Mouse (Mus musculus) forebrain, embryonic 14.5 days (tissue): ENCODE data around the gene Timp2. TPM values are rescaled to one million over a fixed set of nuclear protein-coding genes. Genes with fewer than 3 reads are reported as not detected.
"Not testable (repeated sequence)": the region's sequence is repeated elsewhere in the genome, so short reads cannot be mapped to it uniquely, and the experiment has no call there.

Experiments
- ATAC-seq: fragments of 200-750 bp; cut with Nextera tagmentation; 2 replicates; pipeline ENCODE4 v1.8.0; 2017; ENCODE audit warnings: mild to moderate bottlenecking, moderate library complexity
- DNase-seq: peaks from one replicate; pipeline ENCODE4 v3.0.0-alpha.2; 2015; ENCODE audit warnings: low spot score
- H3K27ac ChIP-seq: fragments of 300-500 bp; sonication (generic); 2 replicates; pipeline ENCODE4 v1.5.1; 2014; ENCODE audit warnings: low read depth, mild to moderate bottlenecking, control low read depth, low read length, moderate library complexity
- H3K27me3 ChIP-seq: fragments of 300-500 bp; sonication (generic); replicated peaks from 2 replicates; pipeline ENCODE4 v1.6.1; 2014; ENCODE audit warnings: low read length, control low read depth, mixed read lengths; ENCODE audit not compliant: control insufficient read depth, insufficient read depth
- H3K36me3 ChIP-seq: fragments of 300-500 bp; sonication (generic); 2 replicates; pipeline ENCODE4 v1.6.1; 2014; ENCODE audit warnings: low read length, control low read depth; ENCODE audit not compliant: control insufficient read depth, insufficient read depth
- H3K4me1 ChIP-seq: fragments of 300-500 bp; sonication (generic); 2 replicates; pipeline ENCODE4 v1.6.1; 2014; ENCODE audit warnings: antibody characterized with exemption, low read length, control low read depth; ENCODE audit not compliant: control insufficient read depth, insufficient read depth
- H3K4me2 ChIP-seq: fragments of 300-500 bp; sonication (generic); 2 replicates; pipeline ENCODE4 v1.6.1; 2014; ENCODE audit warnings: mild to moderate bottlenecking, control low read depth, low read length
- H3K4me3 ChIP-seq: fragments of 300-500 bp; sonication (generic); 2 replicates; pipeline ENCODE4 v1.5.1; 2014; ENCODE audit warnings: low read depth, low read length, control low read depth
- H3K9ac ChIP-seq: fragments of 300-500 bp; sonication (generic); 2 replicates; pipeline ENCODE4 v1.6.1; 2014; ENCODE audit warnings: mild to moderate bottlenecking, low read length, control low read depth, moderate library complexity
- H3K9me3 ChIP-seq: fragments of 300-500 bp; sonication (generic); replicated peaks from 2 replicates; pipeline ENCODE4 v1.6.1; 2016; ENCODE audit warnings: low read length, control low read depth, mixed read lengths; ENCODE audit not compliant: control insufficient read depth
- WGBS: fragments of 180-500 bp; shearing (Covaris S2); extraction: QIAGEN DNeasy Blood & Tissue Kit; methylation state at CpG from one replicate; pipeline ENCODE4 v1.1.7; 2014; 5-methylcytosine and 5-hydroxymethylcytosine counted together
- polyA plus RNA-seq: library from polyadenylated mRNA; unstranded; fragments of >200 nt; fragmentation: Nextera tagmentation; extraction: Ambion mirVana; gene quantifications from 2 replicates; pipeline ENCODE4 v1.2.1, GENCODE M21; 2014

Timp2 gene
- polyA plus RNA-seq, 1 experiment from 2014 or later: 62.9 TPM

- WGBS: 92% methylated on average over 26 of the region's 26 CpGs
- DNase-seq (no peak), ATAC-seq (no peak)
- no peaks in the 10 kb centered on the region for H3K27me3 ChIP-seq
- no peak overlapping the region for H3K27ac ChIP-seq
- H3K4me3 ChIP-seq: no peak overlapping the region
- no peaks in the 10 kb centered on the region for H3K36me3 ChIP-seq
- no peak overlapping the region for H3K9ac ChIP-seq
- no peak overlapping the region for H3K4me2 ChIP-seq
- H3K4me1 ChIP-seq: no peaks in the 10 kb centered on the region
- H3K9me3 ChIP-seq: no peaks in the 10 kb centered on the region
Measured at GRCm38 (mm10) chr11:118397806-118398530, 42.4 kb upstream of the Timp2 start.

- H3K9me3 ChIP-seq: no peaks in the 10 kb centered on the region
- no peaks in the 10 kb centered on the region for H3K27me3 ChIP-seq
- H3K4me1 ChIP-seq: no peaks in the 10 kb centered on the region
- ATAC-seq (no peak), DNase-seq (no peak)
- no peak overlapping the region for H3K27ac ChIP-seq
- no peak overlapping the region for H3K4me2 ChIP-seq
- WGBS: 71% methylated on average over 6 of the region's 6 CpGs
- H3K4me3 ChIP-seq: no peak overlapping the region
- no peak overlapping the region for H3K9ac ChIP-seq
- H3K36me3 ChIP-seq: no peaks in the 10 kb centered on the region
Measured at GRCm38 (mm10) chr11:118394538-118394937, 39.0 kb upstream of the Timp2 start.

GRCm38 (mm10) chr11:118393991-118394390, 38.5 kb upstream of the Timp2 start:
- Histone ChIP-seq H3K4me1 (no peaks in the 10 kb centered on the region), H3K4me2 (no peak overlapping the region), H3K4me3 (no peak overlapping the region), H3K27ac (no peak overlapping the region), H3K9me3 (no peaks in the 10 kb centered on the region), H3K9ac (no peak overlapping the region), H3K36me3 (no peaks in the 10 kb centered on the region), H3K27me3 (no peaks in the 10 kb centered on the region)
- ATAC-seq (no peak), DNase-seq (no peak)
- WGBS: 80% methylated on average over 5 of the region's 5 CpGs

- not testable (repeated sequence) for DNase-seq
Measured at GRCm38 (mm10) chr11:118387816-118388215, 32.3 kb upstream of the Timp2 start.

GRCm38 (mm10) chr11:118379251-118380009, 23.9 kb upstream of the Timp2 start:
- no peak overlapping the region for H3K4me3 ChIP-seq
- WGBS: 48% methylated on average over 11 of the region's 11 CpGs
- no peaks in the 10 kb centered on the region for H3K9me3 ChIP-seq
- H3K36me3 ChIP-seq: no peaks in the 10 kb centered on the region
- no peaks in the 10 kb centered on the region for H3K27me3 ChIP-seq
- H3K4me1 ChIP-seq: peaks cover 5% of the 10 kb centered on the region; the same call in 1 of the 2 replicates
- DNase-seq (peak; percentile 76), ATAC-seq (no peak)
- H3K4me2 ChIP-seq: no peak overlapping the region
- no peak overlapping the region for H3K27ac ChIP-seq
- H3K9ac ChIP-seq: no peak overlapping the region

More at GRCm38 (mm10) chr11:118387816-118388215, 32.3 kb upstream of the Timp2 start:
- H3K4me3 ChIP-seq, H3K4me1 ChIP-seq, H3K36me3 ChIP-seq, H3K27ac ChIP-seq, H3K27me3 ChIP-seq, H3K9me3 ChIP-seq, H3K4me2 ChIP-seq, H3K9ac ChIP-seq, ATAC-seq: not testable (repeated sequence)
- WGBS: 83% methylated on average over 13 of the region's 13 CpGs

- H3K4me1 ChIP-seq: peaks cover 5% of the 10 kb centered on the region; the same call in 1 of the 2 replicates
- no peak overlapping the region for H3K9ac ChIP-seq
- ATAC-seq (no peak), DNase-seq (no peak)
- H3K27me3 ChIP-seq: no peaks in the 10 kb centered on the region
- H3K36me3 ChIP-seq: no peaks in the 10 kb centered on the region
- no peak overlapping the region for H3K4me2 ChIP-seq
- H3K27ac ChIP-seq: no peak overlapping the region
- H3K4me3 ChIP-seq: no peak overlapping the region
- 87% methylated on average over 6 of the region's 6 CpGs for WGBS
- no peaks in the 10 kb centered on the region for H3K9me3 ChIP-seq
Measured at GRCm38 (mm10) chr11:118378656-118379055, 23.1 kb upstream of the Timp2 start.

GRCm38 (mm10) chr11:118376323-118376722, 20.8 kb upstream of the Timp2 start:
- not testable (repeated sequence) for H3K9me3 ChIP-seq, H3K4me2 ChIP-seq, H3K4me1 ChIP-seq, H3K9ac ChIP-seq, H3K36me3 ChIP-seq, DNase-seq, H3K27ac ChIP-seq, H3K4me3 ChIP-seq, H3K27me3 ChIP-seq, ATAC-seq

- ATAC-seq (no peak), DNase-seq (no peak)
- Histone ChIP-seq H3K27me3 (no peaks in the 10 kb centered on the region), H3K4me3 (no peak overlapping the region), H3K4me1 (peaks cover 5% of the 10 kb centered on the region; the same call in 1 of the 2 replicates), H3K27ac (no peak overlapping the region), H3K36me3 (no peaks in the 10 kb centered on the region), H3K9ac (no peak overlapping the region), H3K4me2 (no peak overlapping the region), H3K9me3 (no peaks in the 10 kb centered on the region)
- WGBS: 85% methylated on average over 5 of the region's 5 CpGs
Measured at GRCm38 (mm10) chr11:118375881-118376280, 20.3 kb upstream of the Timp2 start.

- DNase-seq (no peak), ATAC-seq (no peak)
- Histone ChIP-seq H3K27ac (no peak overlapping the region), H3K36me3 (no peaks in the 10 kb centered on the region), H3K4me1 (peaks cover 5% of the 10 kb centered on the region; the same call in 1 of the 2 replicates), H3K9ac (no peak overlapping the region), H3K9me3 (no peaks in the 10 kb centered on the region), H3K4me3 (no peak overlapping the region), H3K27me3 (no peaks in the 10 kb centered on the region), H3K4me2 (no peak overlapping the region)
- 89% methylated on average over 8 of the region's 8 CpGs for WGBS
Measured at GRCm38 (mm10) chr11:118375461-118375860, 19.9 kb upstream of the Timp2 start.
